Mouse (Mus musculus): ENCODE measurements around the gene Efcab9. TPM values are rescaled to one million over a fixed set of nuclear protein-coding genes. Genes with fewer than 3 reads are reported as not detected.

The Efcab9 gene
- polyA plus RNA-seq, 1 experiment = not detected

DNA sequence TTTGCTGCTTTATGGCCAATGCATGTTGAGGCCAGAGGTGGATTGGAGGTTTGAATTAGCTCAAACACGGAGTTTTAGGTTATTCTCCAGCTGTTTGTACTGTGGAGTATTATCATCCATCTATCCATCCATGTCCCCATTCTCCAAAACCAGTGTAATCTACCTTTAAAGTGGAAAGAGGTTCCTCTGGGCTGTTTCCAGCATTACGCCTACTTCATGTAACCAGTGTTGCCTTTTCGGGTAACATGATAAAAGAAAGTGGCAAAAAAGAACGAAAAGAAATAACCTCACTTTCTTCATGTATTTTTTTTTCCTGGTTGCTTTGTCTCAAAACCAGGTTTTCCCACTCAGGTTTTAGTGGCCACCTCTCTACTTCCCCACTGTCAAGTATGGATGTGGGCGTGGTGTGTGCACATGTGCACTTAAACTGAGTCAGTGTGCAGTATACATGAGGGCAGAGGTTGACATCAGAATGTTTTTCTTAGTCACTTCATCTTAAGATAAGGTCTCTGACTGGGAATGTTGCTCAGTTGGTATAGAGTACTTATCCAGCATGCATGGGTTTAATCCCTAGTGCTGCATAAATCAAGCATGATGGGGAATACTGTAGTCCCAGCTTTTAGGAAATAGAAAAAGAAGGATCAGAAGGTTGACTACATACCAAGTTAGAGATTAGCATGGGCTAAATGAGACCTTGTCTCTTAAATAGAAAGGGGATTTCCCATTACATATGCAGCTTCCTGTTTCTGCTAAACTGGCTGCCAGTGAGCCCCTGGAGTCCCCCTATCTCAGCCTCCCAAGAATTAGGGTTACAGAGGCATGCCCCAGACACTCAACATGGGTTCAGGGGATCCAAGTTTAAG, 42.8 kb downstream of the Efcab9 start:
- no peak overlapping the region for H3K4me3 ChIP-seq (ENCODE audit: low read depth, low read length)
- H3K9ac ChIP-seq (ENCODE audit: low read depth, poor library complexity, severe bottlenecking) = no peak overlapping the region
- H3K27ac ChIP-seq (ENCODE audit: insufficient read depth, low read length) = no peak overlapping the region
- H3K9me3 ChIP-seq (replicated peaks; ENCODE audit: control insufficient read depth, insufficient read depth, low read length, poor library complexity, severe bottlenecking) = no peaks in the 10 kb centered on the region
- TF ChIP-seq CTCF (IDR thresholded peaks at IDR 0.05; ENCODE audit: low read depth, low read length) = no peak
- no peak for TF ChIP-seq POLR2A (IDR thresholded peaks at IDR 0.05; ENCODE audit: insufficient read depth, low read length)
- no peak for TF ChIP-seq EP300 (IDR thresholded peaks at IDR 0.05; ENCODE audit: insufficient read depth, low read depth, low read length)
- H3K4me1 ChIP-seq (ENCODE audit: control insufficient read depth, insufficient read depth, low read length) = no peaks in the 10 kb centered on the region
- H3K36me3 ChIP-seq (ENCODE audit: control insufficient read depth, insufficient read depth, low read length, poor library complexity, severe bottlenecking) = no peaks in the 10 kb centered on the region
- no peaks in the 10 kb centered on the region for H3K27me3 ChIP-seq (ENCODE audit: control insufficient read depth, insufficient read depth, low read length, poor library complexity, severe bottlenecking)

GRCm38 (mm10) chr11:32488344-32488743, 43.5 kb downstream of the Efcab9 start:
- no peaks in the 10 kb centered on the region for H3K4me1 ChIP-seq (ENCODE audit: control insufficient read depth, insufficient read depth, low read length)
- H3K27me3 ChIP-seq (ENCODE audit: control insufficient read depth, insufficient read depth, low read length, poor library complexity, severe bottlenecking) = no peaks in the 10 kb centered on the region
- H3K4me3 ChIP-seq (ENCODE audit: low read depth, low read length) = no peak overlapping the region
- no peaks in the 10 kb centered on the region for H3K9me3 ChIP-seq (replicated peaks; ENCODE audit: control insufficient read depth, insufficient read depth, low read length, poor library complexity, severe bottlenecking)
- H3K27ac ChIP-seq (ENCODE audit: insufficient read depth, low read length) = no peak overlapping the region
- H3K9ac ChIP-seq (ENCODE audit: low read depth, poor library complexity, severe bottlenecking) = no peak overlapping the region
- no peak for TF ChIP-seq POLR2A (IDR thresholded peaks at IDR 0.05; ENCODE audit: insufficient read depth, low read length)
- H3K36me3 ChIP-seq (ENCODE audit: control insufficient read depth, insufficient read depth, low read length, poor library complexity, severe bottlenecking) = no peaks in the 10 kb centered on the region

DNA sequence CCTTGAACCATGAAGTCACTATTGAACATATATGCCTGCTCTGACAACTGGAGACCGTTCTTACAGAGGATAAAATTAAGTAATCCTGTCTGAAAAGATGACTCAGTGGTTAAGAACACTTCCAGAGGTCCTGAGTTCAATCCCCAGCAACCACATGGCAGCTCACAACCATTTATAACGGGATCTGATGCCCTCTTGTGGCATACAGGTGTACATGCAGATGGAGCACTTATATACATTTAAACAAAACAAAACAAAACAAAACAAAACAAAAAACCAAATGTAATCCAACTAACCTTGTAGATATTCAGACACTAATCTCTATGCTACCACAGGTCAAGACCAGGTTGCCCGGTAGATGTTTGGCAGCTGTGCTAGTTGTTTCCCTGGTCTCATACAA, 44.4 kb downstream of the Efcab9 start:
- no peak overlapping the region for H3K4me3 ChIP-seq (ENCODE audit: low read depth, low read length)
- no peak overlapping the region for H3K9ac ChIP-seq (ENCODE audit: low read depth, poor library complexity, severe bottlenecking)
- no peaks in the 10 kb centered on the region for H3K9me3 ChIP-seq (replicated peaks; ENCODE audit: control insufficient read depth, insufficient read depth, low read length, poor library complexity, severe bottlenecking)
- H3K27me3 ChIP-seq (ENCODE audit: control insufficient read depth, insufficient read depth, low read length, poor library complexity, severe bottlenecking) = no peaks in the 10 kb centered on the region
- H3K27ac ChIP-seq (ENCODE audit: insufficient read depth, low read length) = no peak overlapping the region
- H3K36me3 ChIP-seq (ENCODE audit: control insufficient read depth, insufficient read depth, low read length, poor library complexity, severe bottlenecking) = no peaks in the 10 kb centered on the region
- H3K4me1 ChIP-seq (ENCODE audit: control insufficient read depth, insufficient read depth, low read length) = no peaks in the 10 kb centered on the region
- no peak for TF ChIP-seq CTCF (IDR thresholded peaks at IDR 0.05; ENCODE audit: low read depth, low read length)
- no peak for TF ChIP-seq POLR2A (IDR thresholded peaks at IDR 0.05; ENCODE audit: insufficient read depth, low read length)
- no peak for TF ChIP-seq EP300 (IDR thresholded peaks at IDR 0.05; ENCODE audit: insufficient read depth, low read depth, low read length)

- H3K9me3 ChIP-seq (replicated peaks; ENCODE audit: control insufficient read depth, insufficient read depth, low read length, poor library complexity, severe bottlenecking) = no peaks in the 10 kb centered on the region
- no peak overlapping the region for H3K27ac ChIP-seq (ENCODE audit: insufficient read depth, low read length)
- no peaks in the 10 kb centered on the region for H3K27me3 ChIP-seq (ENCODE audit: control insufficient read depth, insufficient read depth, low read length, poor library complexity, severe bottlenecking)
- no peak overlapping the region for H3K9ac ChIP-seq (ENCODE audit: low read depth, poor library complexity, severe bottlenecking)
- H3K4me1 ChIP-seq (ENCODE audit: control insufficient read depth, insufficient read depth, low read length) = no peaks in the 10 kb centered on the region
- TF ChIP-seq CTCF (IDR thresholded peaks at IDR 0.05; ENCODE audit: low read depth, low read length) (no peak), POLR2A (IDR thresholded peaks at IDR 0.05; ENCODE audit: insufficient read depth, low read length) (no peak), EP300 (IDR thresholded peaks at IDR 0.05; ENCODE audit: insufficient read depth, low read depth, low read length) (no peak)
- no peak overlapping the region for H3K4me3 ChIP-seq (ENCODE audit: low read depth, low read length)
- no peaks in the 10 kb centered on the region for H3K36me3 ChIP-seq (ENCODE audit: control insufficient read depth, insufficient read depth, low read length, poor library complexity, severe bottlenecking)
Measured at GRCm38 (mm10) chr11:32486621-32487020, 45.3 kb downstream of the Efcab9 start.

GRCm38 (mm10) chr11:32485290-32485689, 46.6 kb downstream of the Efcab9 start:
- no peaks in the 10 kb centered on the region for H3K4me1 ChIP-seq (ENCODE audit: control insufficient read depth, insufficient read depth, low read length)
- H3K9ac ChIP-seq (ENCODE audit: low read depth, poor library complexity, severe bottlenecking) = no peak overlapping the region
- H3K9me3 ChIP-seq (replicated peaks; ENCODE audit: control insufficient read depth, insufficient read depth, low read length, poor library complexity, severe bottlenecking) = no peaks in the 10 kb centered on the region
- no peaks in the 10 kb centered on the region for H3K36me3 ChIP-seq (ENCODE audit: control insufficient read depth, insufficient read depth, low read length, poor library complexity, severe bottlenecking)
- H3K27me3 ChIP-seq (ENCODE audit: control insufficient read depth, insufficient read depth, low read length, poor library complexity, severe bottlenecking) = no peaks in the 10 kb centered on the region
- no peak for TF ChIP-seq CTCF (IDR thresholded peaks at IDR 0.05; ENCODE audit: low read depth, low read length)
- no peak for TF ChIP-seq POLR2A (IDR thresholded peaks at IDR 0.05; ENCODE audit: insufficient read depth, low read length)
- TF ChIP-seq EP300 (IDR thresholded peaks at IDR 0.05; ENCODE audit: insufficient read depth, low read depth, low read length) = no peak
- no peak overlapping the region for H3K4me3 ChIP-seq (ENCODE audit: low read depth, low read length)
- no peak overlapping the region for H3K27ac ChIP-seq (ENCODE audit: insufficient read depth, low read length)

GRCm38 (mm10) chr11:32481525-32481924, 50.4 kb downstream of the Efcab9 start:
- no peaks in the 10 kb centered on the region for H3K36me3 ChIP-seq (ENCODE audit: control insufficient read depth, insufficient read depth, low read length, poor library complexity, severe bottlenecking)
- no peak overlapping the region for H3K9ac ChIP-seq (ENCODE audit: low read depth, poor library complexity, severe bottlenecking)
- H3K4me1 ChIP-seq (ENCODE audit: control insufficient read depth, insufficient read depth, low read length) = no peaks in the 10 kb centered on the region
- H3K27ac ChIP-seq (ENCODE audit: insufficient read depth, low read length) = no peak overlapping the region
- TF ChIP-seq EP300 (IDR thresholded peaks at IDR 0.05; ENCODE audit: insufficient read depth, low read depth, low read length) (no peak), POLR2A (IDR thresholded peaks at IDR 0.05; ENCODE audit: insufficient read depth, low read length) (no peak), CTCF (IDR thresholded peaks at IDR 0.05; ENCODE audit: low read depth, low read length) (no peak)
- no peaks in the 10 kb centered on the region for H3K27me3 ChIP-seq (ENCODE audit: control insufficient read depth, insufficient read depth, low read length, poor library complexity, severe bottlenecking)
- no peak overlapping the region for H3K4me3 ChIP-seq (ENCODE audit: low read depth, low read length)
- H3K9me3 ChIP-seq (replicated peaks; ENCODE audit: control insufficient read depth, insufficient read depth, low read length, poor library complexity, severe bottlenecking) = no peaks in the 10 kb centered on the region

Data from ES-Bruce4 (cell line).